Mouse (Mus musculus) forebrain, embryonic 16.5 days (tissue): Measurements from ENCODE around the gene Sh3pxd2a. TPM values are rescaled to one million over a fixed set of nuclear protein-coding genes. Genes with fewer than 3 reads are reported as not detected.

Experiments
- ATAC-seq: fragments of 200-750 bp; cut with Nextera tagmentation; 2 replicates; pipeline ENCODE4 v1.8.0; 2017; ENCODE audit warnings: mild to moderate bottlenecking, moderate library complexity
- H3K27ac ChIP-seq: fragments of 300-500 bp; sonication (generic); 2 replicates; pipeline ENCODE4 v1.5.1; 2014; ENCODE audit warnings: low read length, control low read depth
- H3K27me3 ChIP-seq: fragments of 300-500 bp; sonication (generic); replicated peaks from 2 replicates; pipeline ENCODE4 v1.6.1; 2014; ENCODE audit warnings: low read length; ENCODE audit not compliant: control insufficient read depth, insufficient read depth
- H3K36me3 ChIP-seq: fragments of 300-500 bp; sonication (generic); 2 replicates; pipeline ENCODE4 v1.6.1; 2014; ENCODE audit not compliant: control insufficient read depth, insufficient read depth
- H3K4me1 ChIP-seq: fragments of 300-500 bp; sonication (generic); replicated peaks from 2 replicates; pipeline ENCODE4 v1.6.1; 2014; ENCODE audit warnings: low read length; ENCODE audit not compliant: control insufficient read depth, insufficient read depth
- H3K4me2 ChIP-seq: fragments of 300-500 bp; sonication (generic); 2 replicates; pipeline ENCODE4 v1.6.1; 2014; ENCODE audit warnings: mild to moderate bottlenecking, low read length, control low read depth
- H3K4me3 ChIP-seq: fragments of 300-500 bp; sonication (generic); replicated peaks from 2 replicates; pipeline ENCODE4 v1.5.1; 2014; ENCODE audit warnings: mild to moderate bottlenecking, low read length, control low read depth
- H3K9ac ChIP-seq: fragments of 300-500 bp; sonication (generic); replicated peaks from 2 replicates; pipeline ENCODE4 v1.6.1; 2014; ENCODE audit warnings: low read depth, low read length, control low read depth
- H3K9me3 ChIP-seq: fragments of 300-500 bp; sonication (generic); 2 replicates; pipeline ENCODE4 v1.6.1; 2016; ENCODE audit warnings: low read length; ENCODE audit not compliant: control insufficient read depth
- WGBS: fragments of 180-500 bp; shearing (Covaris S2); extraction: QIAGEN DNeasy Blood & Tissue Kit; methylation state at CpG from one replicate; pipeline ENCODE4 v1.1.7; 2014; 5-methylcytosine and 5-hydroxymethylcytosine counted together
- polyA plus RNA-seq: library from polyadenylated mRNA; unstranded; fragments of >200 nt; fragmentation: Nextera tagmentation; extraction: Ambion mirVana; gene quantifications from 2 replicates; pipeline ENCODE4 v1.2.1, GENCODE M21; 2015

Gene Sh3pxd2a
- polyA plus RNA-seq, 1 experiment from 2014 or later, result 2.1 TPM

DNA sequence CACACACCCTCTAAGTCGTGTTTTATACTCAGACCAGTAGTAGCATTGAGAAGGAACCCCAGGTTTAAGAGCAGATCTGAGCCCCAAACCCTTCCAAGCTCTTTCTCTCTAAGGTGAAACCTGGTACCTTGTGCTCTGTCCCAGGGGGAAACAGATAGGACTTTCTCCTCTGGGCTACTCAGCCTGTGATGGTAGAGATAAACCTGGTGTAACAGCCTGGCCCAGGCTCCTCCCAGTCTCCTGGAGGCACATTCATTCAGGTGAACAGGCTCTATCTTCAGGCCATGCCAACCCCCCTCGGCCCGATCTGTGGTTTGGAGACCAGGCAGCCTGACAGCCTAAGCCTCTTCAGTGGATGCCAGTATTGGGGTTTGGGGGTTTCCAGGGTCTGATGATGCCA is 79.6 kb downstream of the Sh3pxd2a start:
- no peak overlapping the region for H3K27ac ChIP-seq
- no peak overlapping the region for H3K4me3 ChIP-seq
- no peak overlapping the region for H3K4me2 ChIP-seq
- H3K36me3 ChIP-seq, result no peaks in the 10 kb centered on the region
- 83% methylated on average over 3 of the region's 3 CpGs for WGBS
- no peaks in the 10 kb centered on the region for H3K9me3 ChIP-seq
- no peaks in the 10 kb centered on the region for H3K27me3 ChIP-seq
- no peak overlapping the region for H3K9ac ChIP-seq
- ATAC-seq, result no peak
- no peaks in the 10 kb centered on the region for H3K4me1 ChIP-seq

DNA sequence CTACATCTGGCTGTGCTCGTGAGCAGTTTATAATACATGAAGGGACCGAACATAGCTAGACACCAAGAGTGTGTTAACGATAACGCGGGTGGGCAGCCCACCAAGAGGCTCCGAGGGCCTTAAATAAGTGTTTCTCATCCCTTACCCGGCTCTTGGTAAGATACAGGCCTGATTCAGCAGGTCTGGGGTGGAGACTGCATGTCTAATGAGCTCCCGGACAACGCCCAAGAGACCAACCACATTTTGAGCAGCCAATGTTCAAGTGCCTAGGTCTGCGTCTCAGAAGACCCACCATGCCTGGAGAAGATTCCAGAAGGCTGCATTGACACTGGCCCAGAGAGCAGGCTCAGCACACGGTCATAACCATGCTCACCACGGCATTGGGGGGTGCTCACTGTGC is 80.2 kb downstream of the Sh3pxd2a start:
- H3K4me1 ChIP-seq, result no peaks in the 10 kb centered on the region
- H3K9me3 ChIP-seq, result no peaks in the 10 kb centered on the region
- no peak for ATAC-seq
- no peak overlapping the region for H3K4me2 ChIP-seq
- WGBS, result 84% methylated on average over 12 of the region's 12 CpGs
- H3K27me3 ChIP-seq, result no peaks in the 10 kb centered on the region
- no peaks in the 10 kb centered on the region for H3K36me3 ChIP-seq
- H3K4me3 ChIP-seq, result no peak overlapping the region
- no peak overlapping the region for H3K27ac ChIP-seq
- no peak overlapping the region for H3K9ac ChIP-seq

DNA sequence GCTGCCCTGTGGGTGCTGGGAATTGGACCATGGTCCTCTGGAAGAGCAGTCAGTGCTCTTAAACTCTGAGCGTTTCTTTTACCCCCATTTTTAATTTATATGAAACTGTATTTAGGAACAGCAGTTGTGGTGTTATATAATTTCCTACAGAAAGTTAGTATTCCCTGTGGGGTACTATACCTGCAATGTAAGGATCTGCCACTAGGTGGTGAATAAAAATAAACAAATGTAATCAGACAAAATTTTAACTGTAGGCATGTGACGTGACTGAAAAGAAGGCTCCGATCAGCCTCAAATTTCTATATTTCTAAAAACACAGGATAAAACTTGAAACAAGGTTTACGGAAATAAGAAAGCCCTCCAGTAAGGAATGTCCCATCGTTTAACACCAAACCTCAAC is 81.9 kb downstream of the Sh3pxd2a start:
- Histone ChIP-seq H3K9ac (no peak overlapping the region), H3K36me3 (no peaks in the 10 kb centered on the region), H3K9me3 (no peaks in the 10 kb centered on the region), H3K4me3 (no peak overlapping the region), H3K27me3 (no peaks in the 10 kb centered on the region), H3K4me1 (no peaks in the 10 kb centered on the region), H3K27ac (no peak overlapping the region), H3K4me2 (no peak overlapping the region)
- 81% methylated on average over 5 of the region's 5 CpGs for WGBS
- no peak for ATAC-seq

DNA sequence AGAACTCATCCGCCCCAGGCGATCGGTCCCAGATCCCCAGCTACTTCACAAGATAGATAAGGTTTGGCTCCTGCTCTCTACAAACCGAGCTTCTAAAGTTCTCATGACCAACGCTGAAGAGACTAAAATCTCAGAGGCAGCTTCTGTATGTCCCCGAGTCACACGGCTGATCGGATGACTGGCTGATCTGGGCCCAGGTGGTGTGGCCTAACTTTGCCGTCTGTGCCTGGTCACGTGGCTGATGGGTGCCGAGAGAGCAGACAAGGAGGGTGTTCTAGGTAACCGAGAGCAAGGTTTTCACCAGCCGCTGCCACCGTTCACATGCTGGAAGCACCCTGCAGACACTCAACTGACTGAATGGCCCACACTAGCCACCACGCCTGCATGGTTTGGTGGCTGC is 83.2 kb downstream of the Sh3pxd2a start:
- Histone ChIP-seq H3K36me3 (no peaks in the 10 kb centered on the region), H3K9ac (no peak overlapping the region), H3K9me3 (no peaks in the 10 kb centered on the region), H3K4me1 (no peaks in the 10 kb centered on the region), H3K27ac (no peak overlapping the region), H3K4me3 (no peak overlapping the region), H3K27me3 (no peaks in the 10 kb centered on the region), H3K4me2 (no peak overlapping the region)
- no peak for ATAC-seq
- 93% methylated on average over 15 of the region's 15 CpGs for WGBS

DNA sequence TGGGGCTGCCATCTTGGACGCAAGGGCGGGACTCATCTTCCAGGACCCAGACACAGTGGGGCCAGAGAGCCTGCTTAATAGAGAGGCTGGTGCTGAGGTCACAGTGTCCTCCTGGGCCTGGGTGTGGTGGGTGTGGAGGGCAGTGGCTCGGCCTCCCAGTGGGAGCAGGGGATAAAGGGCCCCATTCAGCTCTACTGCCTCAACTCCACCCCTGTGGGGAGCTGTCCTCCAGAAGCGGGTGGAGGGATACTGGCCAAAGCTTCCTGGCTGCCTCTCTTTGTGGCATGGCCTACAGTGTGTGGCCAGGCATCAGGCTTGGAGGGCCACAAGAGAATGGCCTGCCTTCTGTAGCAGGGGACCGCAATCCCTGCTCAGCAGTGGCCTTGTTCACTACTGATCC is 85.1 kb downstream of the Sh3pxd2a start:
- 75% methylated on average over 5 of the region's 5 CpGs for whole genome bisulfite sequencing

DNA sequence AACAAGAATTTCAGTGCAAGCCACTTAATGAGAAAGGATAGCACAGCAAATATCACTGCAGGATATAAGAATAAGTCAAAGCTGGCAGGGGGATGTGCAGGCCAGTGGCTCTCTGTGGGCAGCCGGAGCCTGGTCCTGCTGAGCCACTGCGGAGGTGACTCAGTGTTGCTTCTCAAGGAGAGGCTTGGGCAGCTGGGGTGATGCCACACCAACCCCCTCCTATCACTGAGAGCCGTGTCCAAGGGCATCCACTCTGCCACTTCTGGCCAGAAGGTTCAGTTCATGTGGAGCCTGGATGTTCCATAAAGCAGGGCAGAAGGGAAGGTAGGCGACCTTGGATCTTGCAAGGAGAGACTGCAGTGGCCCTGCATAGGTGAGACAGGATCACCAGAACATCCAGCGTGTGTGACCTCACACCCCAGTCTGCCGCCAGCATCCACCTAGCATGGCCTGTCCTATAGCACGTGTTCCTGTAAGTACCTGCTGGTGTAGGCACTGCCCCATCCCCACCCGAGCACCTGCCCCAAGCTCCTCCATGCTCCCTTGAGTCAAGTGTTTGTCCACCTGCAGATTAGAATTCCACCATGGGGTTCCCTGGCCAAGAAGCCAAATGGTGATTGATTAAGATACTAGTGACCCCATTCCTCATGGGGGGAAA is 89.2 kb downstream of the Sh3pxd2a start:
- no peaks in the 10 kb centered on the region for H3K27me3 ChIP-seq
- H3K9ac ChIP-seq, result no peak overlapping the region
- H3K4me1 ChIP-seq, result no peaks in the 10 kb centered on the region
- ATAC-seq, result no peak
- H3K9me3 ChIP-seq, result no peaks in the 10 kb centered on the region
- no peak overlapping the region for H3K4me3 ChIP-seq
- no peak overlapping the region for H3K27ac ChIP-seq
- H3K4me2 ChIP-seq, result no peak overlapping the region
- 92% methylated on average over 8 of the region's 8 CpGs for WGBS
- no peaks in the 10 kb centered on the region for H3K36me3 ChIP-seq

More for the DNA sequence above, 85.1 kb downstream of the Sh3pxd2a start:
- Histone ChIP-seq H3K27me3 (no peaks in the 10 kb centered on the region), H3K36me3 (no peaks in the 10 kb centered on the region), H3K27ac (no peak overlapping the region), H3K4me3 (no peak overlapping the region), H3K9ac (no peak overlapping the region), H3K9me3 (no peaks in the 10 kb centered on the region), H3K4me2 (no peak overlapping the region), H3K4me1 (no peaks in the 10 kb centered on the region)
- no peak for ATAC-seq

DNA sequence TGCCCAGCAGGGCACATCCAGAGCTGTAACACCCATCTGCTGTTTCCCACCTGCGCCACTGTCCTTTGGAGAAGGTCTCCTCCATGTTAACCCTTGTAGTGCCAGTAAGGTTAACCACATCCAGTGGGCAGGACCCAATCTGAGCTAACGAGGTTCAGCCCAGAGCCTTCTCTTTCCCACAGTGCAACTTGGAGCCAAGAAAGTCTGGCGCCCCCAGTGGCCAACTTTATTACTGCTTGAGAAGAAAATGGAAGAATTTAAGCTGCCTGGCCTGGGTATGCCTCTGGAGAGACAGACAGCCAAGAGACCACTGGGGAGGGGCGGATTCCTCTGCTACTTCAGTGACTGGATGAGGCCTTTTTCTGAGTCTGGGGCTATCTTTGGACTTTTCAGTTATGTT is 89.8 kb downstream of the Sh3pxd2a start:
- no peak overlapping the region for H3K9ac ChIP-seq
- H3K36me3 ChIP-seq, result no peaks in the 10 kb centered on the region
- ATAC-seq, result 0 out of 2 replicates have a peak, but pooled peaks have one; percentile 33

DNA sequence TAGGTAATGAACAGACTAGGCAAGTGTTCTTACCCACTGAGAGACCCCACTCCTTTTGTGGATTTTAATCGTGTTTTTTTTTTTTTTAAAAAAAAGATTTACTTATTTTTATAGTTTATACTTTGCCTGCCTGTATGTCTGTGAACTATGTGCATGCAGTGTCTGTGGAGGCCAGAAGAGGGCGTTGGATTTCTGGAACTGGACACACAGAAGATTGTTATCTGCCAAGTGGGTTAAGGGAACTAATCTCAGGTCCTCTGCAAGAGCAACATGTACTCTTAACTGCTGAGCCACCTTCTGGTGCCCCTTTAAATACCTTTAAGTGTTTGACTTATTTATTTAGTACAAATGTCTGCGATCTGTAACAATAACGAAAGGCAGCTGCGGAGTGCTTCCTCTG is 92.2 kb downstream of the Sh3pxd2a start:
- ATAC-seq, result no peak
- no peak overlapping the region for H3K9ac ChIP-seq
- no peaks in the 10 kb centered on the region for H3K9me3 ChIP-seq
- no peaks in the 10 kb centered on the region for H3K4me1 ChIP-seq
- H3K27ac ChIP-seq, result no peak overlapping the region
- H3K27me3 ChIP-seq, result no peaks in the 10 kb centered on the region
- no peak overlapping the region for H3K4me3 ChIP-seq
- no peak overlapping the region for H3K4me2 ChIP-seq
- H3K36me3 ChIP-seq, result no peaks in the 10 kb centered on the region
- WGBS, result 80% methylated on average over 5 of the region's 5 CpGs

More for the DNA sequence above, 89.8 kb downstream of the Sh3pxd2a start:
- H3K27ac ChIP-seq, result no peak overlapping the region
- no peaks in the 10 kb centered on the region for H3K27me3 ChIP-seq
- H3K4me3 ChIP-seq, result no peak overlapping the region
- H3K9me3 ChIP-seq, result no peaks in the 10 kb centered on the region
- WGBS, result 33% methylated on average over 4 of the region's 4 CpGs
- H3K4me1 ChIP-seq, result no peaks in the 10 kb centered on the region
- H3K4me2 ChIP-seq, result no peak overlapping the region

DNA sequence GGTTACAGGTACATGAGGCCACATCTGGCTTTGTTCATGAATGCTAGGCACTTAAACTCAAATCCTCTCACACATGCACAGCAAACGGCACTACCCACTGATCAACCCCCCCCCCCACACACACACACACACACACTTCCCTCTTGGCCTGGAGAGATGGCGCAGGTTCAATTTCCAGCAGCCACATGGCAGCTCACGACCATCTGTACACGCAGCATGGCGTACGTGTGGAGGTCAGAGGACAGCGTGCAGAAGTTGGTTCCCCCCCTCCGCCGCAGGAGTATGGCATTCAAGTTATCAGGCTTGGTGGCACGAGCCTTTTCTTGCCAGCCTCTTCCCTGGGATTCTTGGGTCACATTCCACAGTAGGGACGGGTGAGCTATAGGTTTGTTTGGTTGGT is 92.7 kb downstream of the Sh3pxd2a start:
- H3K36me3 ChIP-seq, result no peaks in the 10 kb centered on the region
- no peaks in the 10 kb centered on the region for H3K9me3 ChIP-seq
- no peak overlapping the region for H3K4me3 ChIP-seq
- WGBS, result 87% methylated on average over 11 of the region's 11 CpGs
- no peak overlapping the region for H3K4me2 ChIP-seq
- H3K9ac ChIP-seq, result no peak overlapping the region
- H3K4me1 ChIP-seq, result no peaks in the 10 kb centered on the region
- no peaks in the 10 kb centered on the region for H3K27me3 ChIP-seq
- ATAC-seq, result no peak
- no peak overlapping the region for H3K27ac ChIP-seq

DNA sequence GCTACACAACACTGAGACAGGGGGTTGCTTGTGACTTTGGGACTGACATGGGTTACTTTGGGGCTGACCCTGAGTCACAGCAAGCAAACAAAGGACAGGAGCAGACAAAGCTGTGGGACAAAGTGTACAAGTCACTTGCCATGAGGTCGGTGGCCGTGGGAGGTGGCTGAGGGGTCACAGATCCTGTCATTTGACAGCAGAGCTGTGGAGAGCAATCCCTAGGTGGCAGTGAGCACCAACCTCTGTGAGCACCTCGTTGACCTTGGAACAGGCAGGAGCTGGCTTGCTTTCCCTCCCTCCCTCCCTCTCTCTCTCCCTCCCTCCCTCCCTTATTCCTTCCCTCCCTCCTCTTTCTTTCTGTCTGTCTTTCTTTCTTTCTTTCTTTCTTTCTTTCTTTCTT is 95.2 kb downstream of the Sh3pxd2a start:
- H3K4me1 ChIP-seq, result no peaks in the 10 kb centered on the region
- H3K4me3 ChIP-seq, result no peak overlapping the region
- no peak overlapping the region for H3K27ac ChIP-seq
- H3K36me3 ChIP-seq, result no peaks in the 10 kb centered on the region
- no peak for ATAC-seq
- 62% methylated on average over 3 of the region's 3 CpGs for WGBS
- no peak overlapping the region for H3K9ac ChIP-seq
- H3K4me2 ChIP-seq, result no peak overlapping the region
- no peaks in the 10 kb centered on the region for H3K27me3 ChIP-seq
- no peaks in the 10 kb centered on the region for H3K9me3 ChIP-seq
